Mouse (Mus musculus) embryo, embryonic 10 days (tissue): ENCODE results near the gene Cubn.

Experiments
- DNase-seq: peaks from one replicate; pipeline ENCODE4 v3.0.0-alpha.2; 2015; ENCODE audit warnings: low spot score

Cubn gene

GRCm38 (mm10) chr2:13491734-13492133, at the start of gene Cubn:
Cubn (minus strand) TSS chr2:13491813.
- DNase-seq = no peak

DNA sequence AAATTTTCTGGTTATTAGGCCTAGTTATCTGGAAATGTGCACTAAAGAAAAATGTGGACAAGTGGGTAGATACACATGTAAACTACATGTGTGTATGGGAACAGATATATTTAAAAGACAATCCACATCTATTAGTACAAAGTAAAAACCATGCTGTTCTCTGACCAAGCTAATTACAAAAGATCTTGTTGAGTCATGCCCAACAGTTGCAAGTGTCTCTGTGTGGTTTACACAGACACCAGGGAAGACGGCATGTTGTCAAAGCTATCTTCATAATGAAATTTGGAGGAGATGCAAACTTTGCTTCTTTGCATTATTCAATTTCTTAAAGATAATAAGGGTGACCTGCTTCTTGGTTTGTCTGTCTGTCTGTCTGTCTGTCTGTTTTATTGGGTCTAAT, 48.2 kb upstream of the Cubn start:
- no peak for DNase-seq

- DNase-seq = no peak
Measured at GRCm38 (mm10) chr2:13538704-13539377, 47.2 kb upstream of the Cubn start.

GRCm38 (mm10) chr2:13538258-13538657, 46.6 kb upstream of the Cubn start:
- DNase-seq = no peak

- no peak for DNase-seq
Measured at GRCm38 (mm10) chr2:13537733-13538132, 46.1 kb upstream of the Cubn start.

- no peak for DNase-seq
Measured at GRCm38 (mm10) chr2:13536747-13537146, 45.1 kb upstream of the Cubn start.

DNA sequence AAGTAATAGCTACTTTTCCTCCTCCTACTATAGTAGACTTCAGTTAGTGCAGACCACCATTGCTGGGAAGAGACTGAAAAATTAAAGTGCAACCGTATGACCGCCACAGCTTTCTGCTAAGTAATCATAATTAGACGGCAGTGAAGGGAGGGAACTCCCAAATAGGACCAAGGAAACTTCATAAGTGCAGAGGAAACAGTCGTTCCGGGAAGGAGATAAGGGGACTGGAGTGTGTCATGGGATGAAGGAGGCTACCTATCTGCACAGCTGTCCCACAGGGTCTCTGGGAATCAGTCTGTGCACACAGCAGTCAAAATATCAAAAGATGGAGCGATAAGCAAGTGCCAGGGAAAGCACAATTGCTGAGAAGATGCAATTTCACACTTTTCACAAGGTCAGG, 39.0 kb upstream of the Cubn start:
- no peak for DNase-seq

GRCm38 (mm10) chr2:13529253-13529933, 37.8 kb upstream of the Cubn start:
- no peak for DNase-seq

DNA sequence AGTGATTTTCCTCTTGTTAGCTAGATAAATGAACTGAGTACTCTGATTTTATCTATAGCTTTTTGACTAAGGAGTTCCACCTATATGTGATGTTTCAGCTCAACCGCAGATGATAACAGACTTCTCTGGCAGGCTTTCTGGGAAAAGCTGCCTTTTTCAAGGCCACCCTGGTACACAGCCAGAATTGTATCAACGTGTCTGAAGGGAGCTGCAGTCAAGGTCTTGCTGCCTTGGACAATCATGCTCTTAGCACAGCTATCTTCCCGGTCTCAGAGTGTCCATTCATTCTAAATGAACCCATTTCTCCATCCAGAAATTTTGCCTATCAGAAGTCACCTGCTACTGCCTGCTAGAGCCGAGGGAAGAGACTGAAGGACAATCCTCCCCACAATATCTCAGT, 35.9 kb upstream of the Cubn start:
- no peak for DNase-seq

- no peak for DNase-seq
Measured at GRCm38 (mm10) chr2:13527125-13527524, 35.5 kb upstream of the Cubn start.

DNA sequence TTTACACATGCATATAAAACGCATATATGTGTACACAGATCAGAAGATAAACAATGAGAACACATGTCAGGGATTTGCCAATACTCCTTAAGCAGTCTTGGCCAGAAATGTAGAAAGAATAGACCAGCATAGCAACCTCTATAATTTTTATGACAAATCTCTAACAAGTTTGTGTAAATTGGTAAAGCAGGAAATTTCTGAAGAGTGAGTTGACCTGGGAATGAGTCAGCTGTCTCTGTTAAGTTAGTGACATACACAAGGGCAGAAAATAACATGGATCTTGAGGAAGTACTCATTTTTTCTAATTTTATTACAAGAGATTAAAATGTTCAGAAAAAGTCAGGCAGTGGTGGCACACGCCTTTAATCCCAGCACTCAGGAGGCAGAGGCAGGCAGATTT, 34.6 kb upstream of the Cubn start:
- DNase-seq = no peak

DNA sequence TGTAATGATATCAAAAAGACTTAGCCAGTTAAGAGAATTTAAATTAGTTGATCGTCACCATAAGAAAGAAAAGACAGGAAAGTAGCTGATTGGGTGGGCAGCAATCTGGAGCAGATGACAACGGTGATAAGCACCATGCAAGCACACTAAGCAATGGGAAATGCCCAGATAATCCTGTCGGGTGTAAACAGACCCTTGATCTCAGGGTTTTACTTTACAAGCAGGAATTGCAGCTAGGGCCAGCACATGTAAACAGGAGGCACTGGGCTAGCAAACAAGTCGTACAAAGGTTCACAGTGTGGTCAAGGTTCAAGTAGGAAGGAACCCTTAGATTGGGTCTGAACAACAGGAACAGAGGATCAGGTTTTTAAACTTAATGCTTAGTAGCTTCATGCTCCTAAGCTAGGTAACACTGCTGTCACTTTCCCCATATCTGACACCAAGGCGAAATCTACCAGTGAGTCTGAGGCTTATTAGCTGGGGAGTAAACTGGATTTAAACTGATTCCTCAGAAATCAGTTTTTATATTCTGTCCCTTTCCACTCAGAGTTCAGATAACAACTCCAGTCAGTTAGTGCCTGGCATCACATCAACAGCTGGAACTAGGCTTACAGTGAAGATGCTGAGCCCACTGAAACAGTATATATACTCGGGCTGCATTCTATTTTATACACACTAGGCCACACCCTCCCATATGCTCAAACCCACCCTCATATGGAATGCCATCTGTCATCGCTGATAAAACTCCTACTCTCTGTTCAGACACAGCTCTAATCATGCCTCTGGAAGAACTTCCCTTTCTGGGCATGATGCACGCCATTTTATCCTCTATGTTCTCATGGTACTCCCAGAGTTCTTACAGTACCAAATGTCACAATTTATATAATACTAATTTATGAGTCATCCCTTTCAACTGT, 32.2 kb upstream of the Cubn start:
- no peak for DNase-seq

- no peak for DNase-seq
Measured at GRCm38 (mm10) chr2:13522106-13522505, 30.5 kb upstream of the Cubn start.

DNA sequence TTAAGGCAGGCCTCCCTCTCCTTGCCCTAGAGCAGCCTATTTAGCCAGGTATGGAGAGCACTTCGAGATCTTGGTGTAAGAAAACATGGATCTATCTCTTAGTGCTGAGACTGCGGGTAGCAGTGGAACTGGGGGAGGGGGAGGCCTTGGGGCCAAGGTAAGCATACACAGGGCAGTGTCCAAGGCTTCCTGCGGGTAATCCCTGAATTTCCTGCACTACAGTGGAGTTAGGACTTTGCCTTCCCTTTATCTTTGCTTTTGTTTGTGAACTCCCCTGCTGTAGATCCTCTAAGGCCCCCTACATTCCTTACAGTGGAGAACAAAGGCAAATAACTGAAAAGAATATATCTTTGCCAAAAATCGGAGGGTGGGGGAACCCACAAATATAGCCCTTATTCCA, 23.3 kb upstream of the Cubn start:
- DNase-seq = no peak

DNA sequence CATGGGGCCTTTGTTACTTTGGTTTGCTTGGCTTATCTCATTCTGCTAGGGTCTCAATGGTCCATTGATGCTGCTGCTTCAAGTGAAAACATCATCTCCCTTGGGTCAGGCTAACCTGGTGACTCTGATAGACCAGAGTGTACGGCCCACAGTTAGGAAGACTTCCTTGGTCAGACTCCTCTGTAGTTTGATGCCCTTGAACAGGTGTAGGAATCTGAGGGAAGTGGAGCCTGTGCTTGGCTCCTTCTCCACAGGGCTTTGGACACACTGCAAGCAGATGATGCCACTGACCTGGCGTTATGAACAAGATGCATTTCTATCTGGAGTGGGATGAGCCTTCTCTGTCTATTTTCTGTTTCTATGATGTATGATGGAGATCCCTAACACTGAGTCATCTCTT, 11.1 kb upstream of the Cubn start:
- no peak for DNase-seq

DNA sequence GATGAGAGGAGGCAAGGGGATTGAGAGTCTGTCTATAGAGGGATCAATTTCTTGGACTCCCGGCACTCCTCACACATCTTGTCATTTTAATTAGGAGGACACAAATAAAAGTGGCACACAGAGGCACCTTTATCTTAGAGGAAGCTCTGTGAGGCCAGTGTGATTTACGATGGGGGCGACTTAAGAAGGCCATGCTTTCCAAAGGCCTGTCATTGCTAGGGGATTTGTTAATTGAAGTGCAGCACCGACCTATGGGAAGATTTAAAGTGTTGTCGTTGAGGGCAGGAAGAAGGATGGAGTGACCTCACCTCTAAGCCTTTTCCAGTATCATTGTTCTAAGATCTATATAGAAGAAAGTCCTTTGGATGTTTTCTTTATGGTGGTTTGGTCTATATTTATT, 9.9 kb upstream of the Cubn start:
- DNase-seq = peak; percentile 59

- peak; percentile 62 for DNase-seq
Measured at GRCm38 (mm10) chr2:13500298-13500999, 8.8 kb upstream of the Cubn start.

DNA sequence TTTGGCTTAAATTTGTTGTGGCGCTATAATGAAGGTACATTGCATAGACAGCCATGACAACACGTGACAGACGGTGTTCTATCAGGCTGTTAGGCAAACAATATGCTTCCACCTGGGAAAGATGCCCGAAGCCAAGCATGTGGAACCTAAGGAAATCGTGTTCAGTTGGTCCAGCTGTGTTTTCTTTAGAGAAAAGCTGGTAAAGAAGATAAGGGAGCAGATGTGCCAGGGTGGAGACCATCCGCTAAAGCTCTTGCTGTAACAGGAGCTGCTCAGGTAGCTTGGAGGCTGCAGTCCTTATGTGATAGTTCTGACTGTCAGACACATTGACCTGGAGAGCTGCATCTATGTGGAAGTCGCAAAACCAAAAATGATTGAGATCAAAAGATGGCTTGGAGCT, 7.6 kb upstream of the Cubn start:
- no peak for DNase-seq

- no peak for DNase-seq
Measured at GRCm38 (mm10) chr2:13496087-13496486, 4.5 kb upstream of the Cubn start.

- DNase-seq = no peak
Measured at GRCm38 (mm10) chr2:13492927-13493326, 1.3 kb upstream of the Cubn start.

DNA sequence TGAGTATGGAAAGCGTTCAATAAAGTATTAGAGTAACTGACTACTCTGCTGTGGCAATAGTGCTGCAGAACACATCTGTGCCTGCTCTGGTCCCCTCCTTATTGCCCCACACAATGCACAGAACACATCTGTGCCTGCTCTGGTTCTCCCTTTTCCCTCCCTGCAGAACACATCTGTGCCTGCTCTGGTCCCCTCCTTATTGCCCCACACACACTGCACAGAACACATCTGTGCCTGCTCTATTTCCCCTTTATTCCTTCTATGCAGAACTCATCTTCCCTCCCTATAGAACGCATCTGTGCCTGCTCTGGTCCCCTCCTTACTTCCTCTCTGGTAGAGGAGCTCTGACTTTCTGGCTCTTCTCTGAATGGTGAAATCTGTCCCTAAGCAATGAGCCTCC, 1.1 kb downstream of the Cubn start:
- DNase-seq = no peak

DNA sequence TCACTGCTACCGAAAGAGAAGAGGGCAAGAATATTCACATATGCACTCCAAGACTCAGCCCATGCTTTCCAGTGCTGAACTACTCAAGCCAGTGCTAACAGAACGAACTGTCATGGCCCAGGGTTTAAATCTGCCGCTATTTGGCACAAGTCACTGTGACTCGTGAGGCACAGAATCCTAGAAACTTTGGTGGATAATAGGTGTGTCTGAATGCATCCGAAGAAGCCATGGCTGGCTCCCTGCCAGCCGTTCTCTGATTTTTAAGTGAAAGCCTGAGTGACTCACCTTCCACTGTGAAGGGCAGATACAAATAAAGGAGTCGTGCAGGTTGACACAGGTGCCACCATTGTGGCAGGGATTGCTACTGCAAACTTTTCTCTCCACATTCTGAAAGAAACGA, 5.1 kb downstream of the Cubn start:
- DNase-seq = no peak
